Mouse (Mus musculus) erythroblast, embryonic 14.5 days (primary cell): ENCODE measurements around the gene Tmem219.

Experiments
- GATA1 ChIP-seq: IDR thresholded peaks from 2 replicates; pipeline ENCODE4 v1.6.1; 2012; ENCODE audit warnings: low read length, inconsistent platforms, mixed read lengths
- TAL1 ChIP-seq: IDR thresholded peaks from 3 replicates; pipeline ENCODE4 v1.6.1; 2012; ENCODE audit warnings: low read length, inconsistent platforms, mixed read lengths

DNA sequence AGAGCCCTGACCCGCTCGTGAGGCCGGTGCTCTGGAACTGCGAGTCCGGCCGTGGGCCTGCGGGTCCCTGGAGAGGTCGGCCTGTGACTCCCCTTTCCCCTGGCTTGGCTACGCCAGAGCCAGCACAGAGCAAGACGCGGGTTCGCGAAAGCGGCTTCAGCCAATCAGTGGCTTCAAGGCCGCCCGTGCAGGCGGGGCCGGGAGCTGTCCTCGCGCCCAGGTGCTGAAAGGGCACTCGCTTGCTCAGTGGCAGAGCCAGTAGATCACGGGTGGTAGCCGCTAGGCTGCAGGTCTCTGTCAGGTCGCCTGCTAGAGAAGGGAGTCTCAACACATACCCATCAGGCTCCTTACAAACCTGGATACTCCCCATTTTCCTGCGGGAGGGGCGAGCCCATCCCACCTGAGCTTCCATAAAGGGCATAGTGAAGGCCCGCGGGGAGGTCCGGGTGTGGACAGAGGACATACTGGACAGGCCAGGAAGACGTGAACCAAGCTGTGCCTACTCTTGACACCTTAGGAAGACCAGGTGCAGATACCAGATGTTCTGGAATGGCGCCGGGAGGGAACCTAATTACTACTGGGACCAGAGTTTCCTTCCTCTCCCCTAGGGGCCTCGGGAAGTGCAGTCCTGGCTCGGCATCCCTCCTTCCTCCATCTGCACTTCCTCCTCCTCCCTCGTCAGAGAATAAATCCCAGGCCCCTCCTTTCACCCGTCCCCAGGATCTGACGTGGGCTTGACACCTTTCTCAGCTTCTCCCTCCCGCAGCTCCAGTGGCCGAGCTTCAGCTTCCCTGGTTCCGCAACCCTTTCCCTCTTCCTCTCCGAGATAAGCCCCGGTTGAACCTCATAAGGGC lies 27.3 kb upstream of the Tmem219 start, which contains the start of gene Sez6l2:
- TF ChIP-seq TAL1, result no peak
- no peak for TF ChIP-seq GATA1
